Mouse (Mus musculus) forebrain, embryonic 10.5 days (tissue): ENCODE measurements around the gene Atg9b. TPM values are rescaled to one million over a fixed set of nuclear protein-coding genes. Genes with fewer than 3 reads are reported as not detected.

Experiments used
- DNase-seq: peaks from one replicate; pipeline ENCODE4 v3.0.0-alpha.2; 2017; ENCODE audit warnings: low spot score; ENCODE audit errors: extremely low spot score
- H3K27ac ChIP-seq: fragments of 300-500 bp; sonication (generic); 2 replicates; pipeline ENCODE4 v1.5.1; 2016; ENCODE audit warnings: mild to moderate bottlenecking
- H3K27me3 ChIP-seq: fragments of 300-500 bp; sonication (generic); 2 replicates; pipeline ENCODE4 v1.6.1; 2016; ENCODE audit warnings: mild to moderate bottlenecking; ENCODE audit not compliant: poor library complexity, severe bottlenecking
- H3K36me3 ChIP-seq: fragments of 300-500 bp; sonication (generic); replicated peaks from 2 replicates; pipeline ENCODE4 v1.6.1; 2016; ENCODE audit warnings: mild to moderate bottlenecking, moderate library complexity
- H3K4me1 ChIP-seq: fragments of 300-500 bp; sonication (generic); 2 replicates; pipeline ENCODE4 v1.6.1; 2016
- H3K4me3 ChIP-seq: fragments of 300-500 bp; sonication (generic); 2 replicates; pipeline ENCODE4 v1.5.1; 2016; ENCODE audit warnings: mild to moderate bottlenecking, moderate library complexity
- H3K9me3 ChIP-seq: fragments of 300-500 bp; sonication (generic); 2 replicates; pipeline ENCODE4 v1.6.1; 2016; ENCODE audit warnings: mild to moderate bottlenecking, moderate library complexity
- WGBS: fragments of 180-500 bp; shearing (Covaris S2); methylation state at CpG from one replicate; pipeline ENCODE4 v1.1.7; 2016; 5-methylcytosine and 5-hydroxymethylcytosine counted together
- polyA plus RNA-seq: library from polyadenylated mRNA; unstranded; fragments of >200 nt; fragmentation: Nextera tagmentation; extraction: Ambion mirVana; gene quantifications from 2 replicates; pipeline ENCODE4 v1.2.1, GENCODE M21; 2016

Atg9b gene
- polyA plus RNA-seq, 1 experiment from 2014 or later, result 0.99 TPM

DNA sequence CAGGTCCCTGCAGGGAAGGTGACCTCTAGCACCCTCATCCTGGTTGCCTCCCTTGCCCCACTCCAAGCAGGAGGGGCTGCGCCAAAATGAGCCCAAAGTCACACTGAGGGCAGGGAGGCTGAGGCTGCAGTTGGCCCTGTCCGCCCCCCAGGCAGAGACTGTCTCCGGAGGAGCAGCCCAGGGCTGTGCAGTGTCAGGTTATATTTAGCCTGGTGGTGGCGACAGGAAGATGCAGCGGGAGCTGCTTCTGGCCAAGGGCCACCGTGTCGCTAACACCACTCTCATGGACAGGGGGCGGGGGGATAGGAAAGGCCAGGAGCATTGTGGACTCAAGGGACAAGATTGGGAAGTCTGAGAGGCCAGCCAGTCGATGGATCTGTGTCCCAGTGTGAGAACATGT is 54.6 kb downstream of the Atg9b start:
- Histone ChIP-seq H3K27me3 (no peaks in the 10 kb centered on the region), H3K36me3 (no peaks in the 10 kb centered on the region), H3K9me3 (no peaks in the 10 kb centered on the region), H3K4me3 (no peak overlapping the region), H3K27ac (0 out of 2 replicates have a peak overlapping the region, but pooled peaks have one; percentile 21), H3K4me1 (peaks cover 46% of the 10 kb centered on the region)
- 43% methylated on average over 9 of the region's 9 CpGs for WGBS
- no peak for DNase-seq

- no peak overlapping the region for H3K4me3 ChIP-seq
- no peaks in the 10 kb centered on the region for H3K9me3 ChIP-seq
- peaks cover 7% of the 10 kb centered on the region for H3K36me3 ChIP-seq
- WGBS, result 20% methylated on average over 3 of the region's 3 CpGs
- 0 out of 2 replicates have a peak overlapping the region, but pooled peaks have one; percentile 8 for H3K27ac ChIP-seq
- H3K27me3 ChIP-seq, result peaks cover 7% of the 10 kb centered on the region
- peaks cover 42% of the 10 kb centered on the region for H3K4me1 ChIP-seq
- DNase-seq, result peak; percentile 42
These were observed 55.9 kb downstream of the Atg9b start for GRCm38 (mm10) chr5:24335888-24336511.

- Histone ChIP-seq H3K36me3 (peaks cover 10% of the 10 kb centered on the region), H3K4me3 (no peak overlapping the region), H3K9me3 (no peaks in the 10 kb centered on the region), H3K27me3 (peaks cover 19% of the 10 kb centered on the region), H3K4me1 (peaks cover 48% of the 10 kb centered on the region), H3K27ac (peak overlapping the region; percentile 36)
- whole genome bisulfite sequencing, result 35% methylated on average over 3 of the region's 3 CpGs
- no peak for DNase-seq
These were observed 57.2 kb downstream of the Atg9b start for GRCm38 (mm10) chr5:24334749-24335148.

Other genes with a start within 250 kb of the Atg9b start
- 19.5 and 21.4 TPM in 2 replicates for gene Nupl2, start 227.2 kb downstream of the Atg9b start, polyA plus RNA-seq
- gene Kcnh2, start 40.5 kb downstream of the Atg9b start, polyA plus RNA-seq, result 17.8 and 21.3 TPM in 2 replicates
- gene Nos3, start 27.3 kb downstream of the Atg9b start, polyA plus RNA-seq, result 7.6 and 8.1 TPM in 2 replicates
- 57.1 and 61.8 TPM in 2 replicates for gene Abcb8, start 1.5 kb upstream of the Atg9b start, polyA plus RNA-seq
- gene Asic3, start 21.2 kb upstream of the Atg9b start, polyA plus RNA-seq, result 0.20 TPM in 1 of 2 replicates, not detected in the other
- 42.7 and 48.9 TPM in 2 replicates for gene Cdk5, start 31.4 kb upstream of the Atg9b start, polyA plus RNA-seq
- gene Slc4a2, start 31.7 kb upstream of the Atg9b start, polyA plus RNA-seq, result 32.8 and 33.6 TPM in 2 replicates
- 106 and 108 TPM in 2 replicates for gene Fastk, start 53.1 kb upstream of the Atg9b start, polyA plus RNA-seq
- gene Tmub1, start 55.7 kb upstream of the Atg9b start, polyA plus RNA-seq, result 28.4 and 31.8 TPM in 2 replicates
- 24.1 and 29.0 TPM in 2 replicates for gene Agap3, start 60.0 kb upstream of the Atg9b start, polyA plus RNA-seq
- gene Gbx1, start 135.1 kb upstream of the Atg9b start, polyA plus RNA-seq, result 0.09 and 0.21 TPM in 2 replicates
- 0.09 and 0.15 TPM in 2 replicates for gene Asb10, start 148.8 kb upstream of the Atg9b start, polyA plus RNA-seq
- gene 4931409K22Rik, start 164.7 kb upstream of the Atg9b start, polyA plus RNA-seq, result 0.06 TPM in 1 of 2 replicates, not detected in the other
- 193 and 197 TPM in 2 replicates for gene Abcf2, start 185.3 kb upstream of the Atg9b start, polyA plus RNA-seq
- gene Chpf2, start 194.6 kb upstream of the Atg9b start, polyA plus RNA-seq, result 15.1 and 16.0 TPM in 2 replicates
- 34.7 and 39.7 TPM in 2 replicates for gene Smarcd3, start 232.3 kb upstream of the Atg9b start, polyA plus RNA-seq